Mouse (Mus musculus): ENCODE measurements around the gene 9130023H24Rik.

9130023H24Rik gene

GRCm38 (mm10) chr7:128246496-128247391 is 8.9 kb upstream of the 9130023H24Rik start, which contains the start of gene Tgfb1i1:
Gene Tgfb1i1, plus strand, starts transcription at chr7:128246812.
- DNase-seq, result peak; percentile 58

DNA sequence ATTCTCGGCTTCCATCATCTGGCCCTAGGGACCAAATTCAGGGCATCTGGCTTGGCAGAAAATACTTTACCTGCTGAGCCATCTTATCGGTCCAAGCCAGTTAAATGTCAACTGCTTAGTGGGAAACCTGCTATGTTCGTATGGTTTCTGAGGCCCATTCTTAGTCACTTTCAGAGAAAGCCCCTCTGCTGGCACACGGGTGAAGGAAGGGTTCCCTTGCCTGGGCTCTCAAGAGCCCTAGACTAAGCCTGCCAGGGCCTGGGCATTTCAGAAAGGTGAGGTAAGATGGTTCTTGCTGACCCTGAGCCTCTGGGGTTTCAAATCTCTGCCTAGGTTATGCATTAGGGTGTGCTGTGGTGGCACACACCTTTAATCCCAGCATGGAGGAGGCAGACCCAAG is 7.7 kb upstream of the 9130023H24Rik start:
- DNase-seq, result no peak

GRCm38 (mm10) chr7:128244410-128245025 is 6.7 kb upstream of the 9130023H24Rik start:
- no peak for DNase-seq

GRCm38 (mm10) chr7:128243921-128244320 is 6.1 kb upstream of the 9130023H24Rik start:
- DNase-seq, result no peak

- DNase-seq, result no peak
These were observed 4.5 kb upstream of the 9130023H24Rik start for GRCm38 (mm10) chr7:128242331-128242730.

DNA sequence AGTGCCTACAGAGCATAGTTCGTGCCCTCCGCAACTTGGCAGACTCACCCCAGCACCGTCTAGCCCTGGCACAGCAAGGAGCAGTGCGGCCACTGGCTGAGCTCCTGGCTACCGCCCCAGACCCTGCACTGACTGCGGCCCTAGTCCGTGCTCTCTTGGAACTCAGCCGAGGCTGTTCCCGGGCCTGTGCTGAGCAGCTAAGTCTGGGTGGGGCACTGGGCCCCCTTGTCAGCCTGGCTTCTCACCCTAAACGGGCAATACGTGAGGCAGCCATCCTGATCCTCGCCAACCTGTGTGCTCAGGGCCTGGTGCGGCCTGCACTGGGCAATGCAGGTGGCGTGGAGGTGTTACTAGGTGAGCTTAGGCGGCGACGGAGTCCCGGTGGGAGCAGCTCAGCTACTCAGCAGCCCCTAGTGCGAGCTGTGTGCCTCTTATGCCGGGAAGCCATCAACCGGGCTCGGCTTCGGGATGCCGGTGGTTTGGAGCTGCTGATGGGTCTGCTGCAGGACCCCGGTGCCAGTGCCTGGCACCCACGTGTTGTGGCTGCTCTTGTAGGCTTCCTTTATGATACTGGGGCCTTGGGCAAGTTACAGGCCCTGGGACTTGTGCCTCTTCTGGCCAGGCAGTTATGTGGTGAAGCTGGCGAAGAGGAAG is 2.4 kb upstream of the 9130023H24Rik start:
- no peak for DNase-seq

DNA sequence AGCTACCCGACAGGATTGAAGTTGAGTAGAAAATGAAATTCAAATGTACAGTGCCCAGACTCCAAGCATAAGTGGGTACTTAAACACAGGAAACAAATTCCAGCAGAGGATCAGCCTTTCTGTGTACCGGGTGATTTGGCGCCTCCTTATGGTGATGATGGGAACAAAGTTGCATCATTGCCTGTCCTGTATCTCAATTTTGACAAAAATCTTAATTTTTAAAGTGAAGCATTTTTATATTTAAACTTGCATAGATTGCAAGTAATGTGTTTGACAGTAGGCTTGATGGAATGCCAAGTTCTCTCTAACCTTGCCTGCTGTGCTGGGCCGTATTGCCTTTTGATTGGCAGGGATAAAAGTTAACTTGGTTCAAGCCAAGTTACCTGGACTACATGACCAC is 1.2 kb upstream of the 9130023H24Rik start:
- DNase-seq, result no peak

- DNase-seq, result no peak
These were observed 271 bp downstream of the 9130023H24Rik start for GRCm38 (mm10) chr7:128237593-128237926.

GRCm38 (mm10) chr7:128236856-128237592 is 807 bp downstream of the 9130023H24Rik start, which contains the start of gene Armc5:
Gene Armc5, plus strand, starts transcription at chr7:128237342.
- DNase-seq, result peak; percentile 82

- DNase-seq, result no peak
These were observed 1.4 kb downstream of the 9130023H24Rik start for GRCm38 (mm10) chr7:128236426-128236825.

GRCm38 (mm10) chr7:128235481-128235880 is 2.4 kb downstream of the 9130023H24Rik start:
- no peak for DNase-seq

DNA sequence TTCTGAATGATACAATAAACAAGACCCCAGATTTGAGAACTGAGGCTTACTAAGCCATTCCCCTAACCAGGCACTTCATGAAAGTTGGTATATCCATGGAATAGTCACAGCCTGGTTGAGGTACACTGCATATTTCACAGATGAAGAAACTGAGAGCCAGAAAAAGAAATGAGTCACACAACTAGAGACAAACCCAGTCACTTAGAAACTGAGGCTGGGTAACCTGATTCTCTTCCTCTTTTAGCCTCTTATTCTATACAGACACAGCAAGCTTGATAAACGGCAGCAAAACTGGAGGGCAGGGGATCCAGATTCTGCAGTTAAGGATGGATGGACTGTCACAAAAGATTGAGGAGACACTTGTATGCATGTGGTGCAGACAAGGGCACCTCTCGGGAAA is 3.0 kb downstream of the 9130023H24Rik start:
- no peak for DNase-seq

DNA sequence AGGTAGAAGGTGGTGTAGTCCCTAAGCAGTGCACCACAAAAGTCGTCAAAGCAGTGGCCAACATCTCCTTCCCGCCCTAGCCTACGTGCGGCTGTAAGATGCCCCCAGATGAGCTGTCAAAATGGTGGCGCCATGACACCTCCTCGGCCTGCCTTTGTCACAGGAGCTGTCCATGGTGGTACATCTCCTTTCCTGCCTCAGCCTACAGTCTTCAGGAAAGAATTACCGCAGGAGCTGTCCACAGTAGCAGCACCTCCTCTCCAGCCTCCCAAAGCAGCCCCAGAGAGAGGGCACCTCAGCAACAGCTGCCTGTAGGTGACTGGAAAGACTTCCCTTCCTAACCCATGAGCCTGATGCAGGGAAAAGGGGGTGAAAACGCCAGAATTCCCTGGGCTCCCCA is 6.1 kb downstream of the 9130023H24Rik start:
- no peak for DNase-seq

GRCm38 (mm10) chr7:128220936-128221335 is 16.9 kb downstream of the 9130023H24Rik start:
- no peak for DNase-seq

DNA sequence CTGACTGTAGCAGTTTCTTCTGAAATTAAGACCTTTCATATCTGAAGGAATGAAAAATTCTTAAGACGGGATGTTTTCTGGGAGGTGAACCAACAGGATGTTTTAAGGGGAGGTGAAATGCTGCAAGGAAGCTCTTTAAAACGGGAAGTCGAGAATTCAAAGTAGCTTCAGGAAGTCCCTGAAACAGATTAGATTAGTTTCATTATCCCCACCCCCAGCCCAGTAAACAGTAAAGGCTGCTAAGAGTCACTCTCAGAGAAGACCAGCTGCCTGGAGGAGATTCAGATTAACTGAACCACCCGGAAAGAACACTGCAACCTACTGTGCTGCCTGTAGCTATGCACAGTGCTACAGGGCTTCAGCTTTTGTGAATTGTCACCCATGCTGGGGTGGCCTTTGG is 17.9 kb downstream of the 9130023H24Rik start:
- DNase-seq, result no peak

GRCm38 (mm10) chr7:128209826-128210225 is 28.0 kb downstream of the 9130023H24Rik start:
- DNase-seq, result no peak

DNA sequence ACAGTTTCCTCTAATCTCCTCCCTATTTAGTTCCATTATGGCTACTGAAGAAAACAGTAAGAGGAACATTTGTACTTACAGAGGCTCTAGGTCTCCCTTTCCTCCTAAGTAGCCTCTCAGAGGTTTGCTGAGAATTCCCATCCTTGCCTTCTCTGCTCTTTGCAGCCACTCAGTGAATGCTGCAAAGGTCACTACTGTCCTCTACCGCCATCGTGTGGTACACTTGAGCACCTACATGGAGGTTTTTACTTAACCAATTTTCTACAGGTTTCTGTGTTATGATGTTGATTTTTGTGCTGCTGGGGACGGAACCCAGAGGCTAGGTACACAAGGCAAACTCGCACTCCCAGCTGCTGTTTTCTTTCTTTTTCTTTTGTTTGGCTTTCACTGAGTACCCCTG is 29.6 kb downstream of the 9130023H24Rik start:
- DNase-seq, result peak; percentile 38

GRCm38 (mm10) chr7:128206152-128206551 is 31.7 kb downstream of the 9130023H24Rik start, which contains the start of gene Cox6a2:
Gene Cox6a2, minus strand, starts transcription at chr7:128206387.
- no peak for DNase-seq

DNA sequence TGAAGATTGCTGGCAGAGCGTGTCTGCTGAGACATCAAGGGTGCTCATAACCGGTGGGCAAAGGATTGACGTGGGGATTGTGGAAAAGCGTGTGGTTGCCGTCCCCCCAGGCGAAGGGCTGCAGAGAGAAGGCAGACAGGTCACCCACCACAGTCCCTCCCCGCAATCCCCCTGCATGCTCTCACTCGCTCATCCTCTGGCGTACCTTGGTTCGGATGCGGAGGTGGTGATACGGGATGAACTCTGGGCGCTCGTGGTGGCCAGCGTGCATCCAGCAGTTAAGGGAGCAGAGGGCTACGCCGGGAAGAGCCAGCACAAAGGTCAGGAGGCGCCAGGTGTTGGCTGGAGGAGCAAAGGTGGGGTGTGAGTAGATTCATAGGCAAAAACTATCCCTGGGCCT is 32.1 kb downstream of the 9130023H24Rik start:
- no peak for DNase-seq

DNA sequence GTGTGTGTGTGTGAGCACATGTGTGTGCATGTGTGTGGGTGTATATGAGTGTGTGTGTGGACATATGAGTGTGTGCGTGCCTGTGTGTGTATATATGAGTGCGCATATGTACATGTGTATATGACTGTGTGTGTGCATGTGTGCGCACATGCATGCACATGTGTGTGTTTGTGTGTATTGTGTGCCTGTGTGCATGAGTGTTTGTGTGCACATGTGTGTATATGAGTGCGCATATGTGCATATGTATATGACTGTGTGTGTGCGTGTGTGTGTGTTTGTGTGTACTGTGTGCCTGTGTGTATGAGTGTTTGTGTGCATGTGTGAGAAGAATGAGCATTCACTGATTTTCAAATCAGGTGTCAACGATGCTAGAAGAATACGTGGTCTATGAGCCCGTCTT is 33.7 kb downstream of the 9130023H24Rik start:
- no peak for DNase-seq

DNA sequence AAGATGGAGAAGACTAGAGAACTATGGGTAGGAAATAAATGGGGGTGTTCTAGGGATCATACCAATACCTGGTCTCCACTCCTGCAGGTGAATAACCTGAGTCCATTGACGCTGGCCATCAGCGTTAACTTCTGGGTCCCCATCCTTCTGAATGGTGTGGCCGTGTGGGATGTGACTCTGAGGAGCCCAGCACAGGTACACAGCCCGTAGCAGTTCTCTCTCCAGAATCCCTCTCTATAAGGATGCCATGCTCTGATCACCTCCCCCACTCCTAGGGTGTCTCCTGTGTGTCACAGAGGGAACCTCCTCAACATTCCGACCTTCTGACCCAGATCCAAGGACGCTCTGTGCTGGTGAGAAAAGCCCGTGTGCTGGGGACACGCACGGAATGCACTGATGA is 34.8 kb downstream of the 9130023H24Rik start:
- DNase-seq, result no peak

GRCm38 (mm10) chr7:128201607-128202006 is 36.2 kb downstream of the 9130023H24Rik start:
- DNase-seq, result no peak
